In the genomic region with DNA sequence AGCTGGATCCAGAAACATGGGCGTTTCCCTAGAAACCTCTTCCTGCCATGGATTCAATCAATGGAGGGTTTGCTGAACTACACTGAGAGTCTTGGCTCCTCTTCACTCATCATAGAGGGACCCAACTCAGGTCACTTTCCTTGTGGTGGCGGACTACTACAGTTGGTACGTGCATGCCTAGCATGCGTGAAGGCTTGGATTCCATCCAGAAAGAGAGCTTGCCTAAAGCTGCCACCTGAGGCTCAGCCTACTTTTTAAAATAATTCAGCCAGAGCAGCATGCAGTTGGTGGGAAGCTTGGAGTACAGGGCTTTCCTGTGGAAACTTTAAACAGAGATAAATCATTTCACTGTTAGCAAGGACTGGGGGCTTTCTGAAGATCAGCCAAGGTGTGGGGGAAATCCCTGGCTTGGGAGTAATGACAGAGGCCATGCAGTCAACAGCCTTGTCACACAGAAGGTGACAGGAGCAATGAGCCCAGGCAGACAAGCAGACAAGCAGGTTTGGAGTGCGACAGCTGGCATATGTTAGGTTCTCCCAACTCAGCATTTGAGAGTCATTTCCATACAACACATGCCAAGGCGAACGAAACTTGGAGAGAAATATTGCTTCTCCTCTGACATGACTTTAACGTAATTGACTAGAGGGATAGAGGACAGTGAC, we compare ENCODE assay signal across 12 mouse cellular contexts.
A peak's percentile ranks its signal among the peaks of the same experiment; 100 is the strongest.
DNase-seq lines count a peak whose midpoint lies in the region; ATAC-seq and TF ChIP-seq lines count a peak whose summit lies in the region.
"Had no signal": no experiment of that assay in that cellular context is flagged by ENCODE, and none has a peak within 500 bp of the region (broad histone marks: within the 10 kb centered on the region; RNA-seq: fewer than 3 reads in every experiment).

No protein-coding gene starts in this region.

- H3K4me3 ChIP-seq in kidney, adult 2 months (ENCODE audit: insufficient read depth, low read depth, low read length) = no peak overlapping the region
- no peak overlapping the region for H3K4me3 ChIP-seq in kidney, embryonic 14.5 days (ENCODE audit: low read length)
- no peak overlapping the region for H3K4me3 ChIP-seq in midbrain, postnatal 0 days (ENCODE audit: low read depth, low read length)
- no peak overlapping the region for H3K4me3 ChIP-seq in midbrain, embryonic 11.5 days (ENCODE audit: low read depth, low read length)
- no peak overlapping the region for H3K4me3 ChIP-seq in liver, embryonic 11.5 days (ENCODE audit: low read depth, low read length)
- H3K4me3 ChIP-seq: megakaryocyte, embryonic 14.5 days had no signal

- DNase-seq in heart, adult 11 months = peak; percentile 65
- DNase-seq in heart, postnatal 36 days = no peak
- DNase-seq in kidney, adult 2 months = peak; percentile 3
- DNase-seq in midbrain, postnatal 0 days (ENCODE audit: low spot score) = peak; percentile 46
- no peak for DNase-seq in midbrain, embryonic 11.5 days (ENCODE audit: low spot score, missing footprints)
- DNase-seq in lung, postnatal 14 days = peak; percentile 7
- no peak for DNase-seq in liver, embryonic 11.5 days (ENCODE audit: low spot score)
- DNase-seq: adrenal gland, postnatal 10 days; embryo, embryonic 11 days had no signal

- no peak overlapping the region for H3K4me2 ChIP-seq in kidney, embryonic 14.5 days (replicated peaks; ENCODE audit: low read depth, low read length)
- no peak overlapping the region for H3K4me2 ChIP-seq in midbrain, postnatal 0 days (ENCODE audit: low read depth, low read length, poor library complexity, severe bottlenecking)
- no peak overlapping the region for H3K4me2 ChIP-seq in midbrain, embryonic 11.5 days
- no peak overlapping the region for H3K4me2 ChIP-seq in liver, embryonic 11.5 days

- H3K27ac ChIP-seq in kidney, adult 2 months (ENCODE audit: insufficient read depth, low read depth, low read length) = no peak overlapping the region
- no peak overlapping the region for H3K27ac ChIP-seq in kidney, embryonic 14.5 days (ENCODE audit: low read depth, low read length)
- no peak overlapping the region for H3K27ac ChIP-seq in midbrain, postnatal 0 days (ENCODE audit: low read depth, low read length)
- no peak overlapping the region for H3K27ac ChIP-seq in midbrain, embryonic 11.5 days (ENCODE audit: low read depth, low read length)
- no peak overlapping the region for H3K27ac ChIP-seq in liver, embryonic 11.5 days (ENCODE audit: low read depth, low read length)

- H3K36me3 ChIP-seq in kidney, adult 2 months (ENCODE audit: control insufficient read depth, insufficient read depth, low read length) = peaks cover 1% of the 10 kb centered on the region; the same call in 1 of the 2 replicates
- H3K36me3 ChIP-seq in kidney, embryonic 14.5 days (ENCODE audit: control insufficient read depth, insufficient read depth, low read length) = no peaks in the 10 kb centered on the region
- no peaks in the 10 kb centered on the region for H3K36me3 ChIP-seq in midbrain, postnatal 0 days (ENCODE audit: insufficient read depth, low read length)
- H3K36me3 ChIP-seq in midbrain, embryonic 11.5 days (ENCODE audit: control insufficient read depth, insufficient read depth, low read length) = no peaks in the 10 kb centered on the region
- no peaks in the 10 kb centered on the region for H3K36me3 ChIP-seq in liver, embryonic 11.5 days (ENCODE audit: control insufficient read depth, insufficient read depth, low read length)

- no peaks in the 10 kb centered on the region for H3K27me3 ChIP-seq in kidney, adult 2 months (replicated peaks; ENCODE audit: control insufficient read depth, insufficient read depth, low read length)
- H3K27me3 ChIP-seq in kidney, embryonic 14.5 days (ENCODE audit: control insufficient read depth, insufficient read depth, low read length) = no peaks in the 10 kb centered on the region
- no peaks in the 10 kb centered on the region for H3K27me3 ChIP-seq in midbrain, postnatal 0 days (ENCODE audit: insufficient read depth, low read length)
- no peaks in the 10 kb centered on the region for H3K27me3 ChIP-seq in midbrain, embryonic 11.5 days (ENCODE audit: control insufficient read depth, insufficient read depth, low read length)
- H3K27me3 ChIP-seq in liver, embryonic 11.5 days (replicated peaks; ENCODE audit: control insufficient read depth, insufficient read depth, low read length) = no peaks in the 10 kb centered on the region
- H3K27me3 ChIP-seq: megakaryocyte, embryonic 14.5 days had no signal

- H3K4me1 ChIP-seq in kidney, adult 2 months (ENCODE audit: control insufficient read depth, insufficient read depth, low read length) = no peaks in the 10 kb centered on the region
- H3K4me1 ChIP-seq in kidney, embryonic 14.5 days (ENCODE audit: control insufficient read depth, insufficient read depth, low read length) = no peaks in the 10 kb centered on the region
- H3K4me1 ChIP-seq in midbrain, postnatal 0 days (ENCODE audit: insufficient read depth, low read length) = no peaks in the 10 kb centered on the region
- H3K4me1 ChIP-seq in midbrain, embryonic 11.5 days (ENCODE audit: control insufficient read depth, insufficient read depth, low read length) = no peaks in the 10 kb centered on the region
- no peaks in the 10 kb centered on the region for H3K4me1 ChIP-seq in liver, embryonic 11.5 days (replicated peaks; ENCODE audit: control insufficient read depth, insufficient read depth, low read length)
- H3K4me1 ChIP-seq: megakaryocyte, embryonic 14.5 days had no signal

- TF ChIP-seq CTCF in kidney, adult 2 months (conservative IDR thresholded peaks at IDR 0.05; ENCODE audit: insufficient read depth, insufficient read length, low read depth, low read length) = no peak
- no peak for TF ChIP-seq CTCF in midbrain, postnatal 0 days (IDR thresholded peaks at IDR 0.05)

- no peaks in the 10 kb centered on the region for H3K9me3 ChIP-seq in kidney, embryonic 14.5 days (ENCODE audit: control insufficient read depth, low read length)
- H3K9me3 ChIP-seq in midbrain, postnatal 0 days (ENCODE audit: low read length) = no peaks in the 10 kb centered on the region
- H3K9me3 ChIP-seq in midbrain, embryonic 11.5 days (ENCODE audit: control insufficient read depth, low read length) = no peaks in the 10 kb centered on the region
- no peaks in the 10 kb centered on the region for H3K9me3 ChIP-seq in liver, embryonic 11.5 days (ENCODE audit: control insufficient read depth, low read length)
- H3K9me3 ChIP-seq: megakaryocyte, embryonic 14.5 days had no signal

- no peak overlapping the region for H3K9ac ChIP-seq in kidney, embryonic 14.5 days (ENCODE audit: low read depth, low read length)
- H3K9ac ChIP-seq in midbrain, postnatal 0 days (replicated peaks; ENCODE audit: low read length, poor library complexity, severe bottlenecking) = no peak overlapping the region
- H3K9ac ChIP-seq in midbrain, embryonic 11.5 days (ENCODE audit: low read length) = no peak overlapping the region
- no peak overlapping the region for H3K9ac ChIP-seq in liver, embryonic 11.5 days (ENCODE audit: low read depth, low read length)

- 58% methylated on average over 8 of the region's 8 CpGs for WGBS in kidney, adult 2 months
- 35% methylated on average over 8 of the region's 8 CpGs for WGBS in kidney, embryonic 14.5 days
- WGBS in midbrain, postnatal 0 days = 82% methylated on average over 8 of the region's 8 CpGs
- 92% methylated on average over 8 of the region's 8 CpGs for WGBS in midbrain, embryonic 11.5 days
- 89% methylated on average over 8 of the region's 8 CpGs for WGBS in liver, embryonic 11.5 days

- no peak for TF ChIP-seq POLR2A in kidney, adult 2 months (IDR thresholded peaks at IDR 0.05; ENCODE audit: low read depth, low read length)

- ATAC-seq in kidney, embryonic 14.5 days (ENCODE audit: low FRiP score, low TSS enrichment) = no peak
- ATAC-seq in midbrain, postnatal 0 days (ENCODE audit: low FRiP score) = no peak
- no peak for ATAC-seq in midbrain, embryonic 11.5 days (ENCODE audit: low FRiP score)
- ATAC-seq in liver, embryonic 11.5 days (replicated peaks; ENCODE audit: low FRiP score) = no peak
- ATAC-seq: CD4-positive, CD25-positive, alpha-beta regulatory T cell, adult 4 months had no signal

- intact Hi-C loops in heart, postnatal 36 days (cut with DNase I) = no loop called here

Comparison
In these comparisons a context has a peak if more than half of its experiments do, and no peak if none do; other contexts are left out.
1. DNase-seq: peak in heart, adult 11 months (single experiment), kidney, adult 2 months (single experiment), midbrain, postnatal 0 days (single experiment) and lung, postnatal 14 days (single experiment); none in heart, postnatal 36 days (0 of 2), midbrain, embryonic 11.5 days (single experiment) and liver, embryonic 11.5 days (single experiment).